Mouse (Mus musculus): Measurements from ENCODE around the gene Hnrnpr. TPM values are rescaled to one million over a fixed set of nuclear protein-coding genes. Genes with fewer than 3 reads are reported as not detected.
A peak's percentile ranks its signal among the peaks of the same experiment; 100 is the strongest.

The Hnrnpr gene
- polyA plus RNA-seq, 1 experiment from 2014 or later: 121 TPM

DNA sequence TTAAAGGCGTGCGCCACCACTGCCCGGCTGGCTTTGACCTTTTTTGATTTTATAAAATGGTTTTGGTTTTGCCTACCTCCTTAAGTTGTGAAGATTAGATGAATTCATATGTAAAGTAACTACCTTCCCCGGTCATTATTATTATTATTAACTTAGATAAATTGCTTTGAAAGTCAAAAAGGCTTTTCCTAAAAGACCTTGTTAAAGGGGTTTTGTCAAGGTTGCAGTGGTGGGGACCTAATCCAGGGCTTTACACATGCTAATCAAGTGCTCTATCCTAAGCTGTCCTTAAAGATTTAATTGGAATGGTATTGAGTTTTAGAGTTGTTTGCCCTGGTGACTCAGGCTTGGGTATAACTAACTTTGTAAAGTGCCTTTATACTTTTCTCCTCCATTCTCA lies 6.9 kb downstream of the Hnrnpr start:
- no peak for DNase-seq (ENCODE audit: low spot score)
- ATAC-seq (replicated peaks; ENCODE audit: low FRiP score, low read depth): no peak
- TF ChIP-seq CTCF (IDR thresholded peaks at IDR 0.05; ENCODE audit: low read depth): no peak
- 87% methylated on average over 4 of the region's 4 CpGs for WGBS
- Histone ChIP-seq H3K9ac (ENCODE audit: low read depth, low read length) (no peak overlapping the region), H3K27ac (no peak overlapping the region), H3K4me1 (replicated peaks; ENCODE audit: insufficient read depth, low read length) (peaks cover 4% of the 10 kb centered on the region; the same call in 1 of the 2 replicates), H3K27me3 (ENCODE audit: insufficient read depth, low read length) (no peaks in the 10 kb centered on the region), H3K9me3 (replicated peaks; ENCODE audit: low read length) (no peaks in the 10 kb centered on the region), H3K4me3 (replicated peaks; ENCODE audit: low read depth, low read length) (no peak overlapping the region), H3K36me3 (ENCODE audit: insufficient read depth, low read length) (peaks cover 33% of the 10 kb centered on the region), H3K4me2 (ENCODE audit: low read length) (no peak overlapping the region)

DNA sequence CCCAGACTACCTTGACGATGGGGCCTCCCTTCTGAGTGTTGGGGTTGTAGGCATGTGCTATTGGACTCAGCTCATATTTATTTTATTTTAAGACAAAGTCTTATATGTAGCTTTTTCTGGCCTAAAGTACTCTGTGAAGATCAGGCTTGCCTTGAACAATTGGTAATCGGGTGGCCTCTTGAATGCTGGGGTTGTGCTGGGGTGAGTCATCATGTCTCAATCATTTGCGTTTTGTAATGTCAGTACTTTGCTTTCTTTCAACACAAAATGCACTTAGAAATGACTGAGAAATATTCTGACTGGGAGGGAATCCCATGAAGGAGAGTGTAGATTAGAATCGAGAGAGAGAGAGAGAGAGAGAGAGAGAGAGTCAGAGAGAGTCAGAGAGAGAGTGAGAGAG lies 9.3 kb downstream of the Hnrnpr start:
- Histone ChIP-seq H3K4me3 (replicated peaks; ENCODE audit: low read depth, low read length) (no peak overlapping the region), H3K4me1 (replicated peaks; ENCODE audit: insufficient read depth, low read length) (no peaks in the 10 kb centered on the region), H3K4me2 (ENCODE audit: low read length) (no peak overlapping the region), H3K9me3 (replicated peaks; ENCODE audit: low read length) (no peaks in the 10 kb centered on the region), H3K36me3 (ENCODE audit: insufficient read depth, low read length) (peaks cover 42% of the 10 kb centered on the region), H3K9ac (ENCODE audit: low read depth, low read length) (no peak overlapping the region), H3K27me3 (ENCODE audit: insufficient read depth, low read length) (no peaks in the 10 kb centered on the region), H3K27ac (no peak overlapping the region)
- no peak for DNase-seq (ENCODE audit: low spot score)
- 79% methylated on average over 4 of the region's 4 CpGs for WGBS
- no peak for TF ChIP-seq CTCF (IDR thresholded peaks at IDR 0.05; ENCODE audit: low read depth)
- ATAC-seq (replicated peaks; ENCODE audit: low FRiP score, low read depth): no peak

DNA sequence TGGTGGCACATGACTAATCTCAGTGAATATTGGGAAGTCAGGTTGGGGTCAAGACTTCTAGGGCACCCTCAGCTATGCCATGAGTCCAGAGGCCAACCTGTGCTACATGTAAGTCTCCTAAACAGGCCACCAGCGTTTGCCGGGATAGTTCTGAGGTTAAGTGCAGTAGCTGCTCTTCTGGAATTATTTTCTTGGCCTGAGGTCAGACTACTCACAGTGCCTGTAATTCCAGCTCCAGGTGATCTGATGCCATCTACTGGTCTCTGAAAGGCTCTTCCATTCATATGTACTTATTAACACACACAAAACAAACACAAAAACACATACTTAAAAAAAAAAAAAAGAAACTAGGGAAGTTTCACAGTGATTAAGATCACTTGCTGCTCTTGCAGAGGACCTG lies 13.5 kb downstream of the Hnrnpr start:
- H3K27ac ChIP-seq: no peak overlapping the region
- H3K9me3 ChIP-seq (replicated peaks; ENCODE audit: low read length): no peaks in the 10 kb centered on the region
- H3K27me3 ChIP-seq (ENCODE audit: insufficient read depth, low read length): no peaks in the 10 kb centered on the region
- peak; percentile 57 for TF ChIP-seq CTCF (IDR thresholded peaks at IDR 0.05; ENCODE audit: low read depth)
- no peaks in the 10 kb centered on the region for H3K4me1 ChIP-seq (replicated peaks; ENCODE audit: insufficient read depth, low read length)
- peaks cover 27% of the 10 kb centered on the region; the same call in 1 of the 2 replicates for H3K36me3 ChIP-seq (ENCODE audit: insufficient read depth, low read length)
- H3K4me3 ChIP-seq (replicated peaks; ENCODE audit: low read depth, low read length): no peak overlapping the region
- WGBS: 27% methylated on average over 2 of the region's 2 CpGs
- H3K9ac ChIP-seq (ENCODE audit: low read depth, low read length): no peak overlapping the region
- H3K4me2 ChIP-seq (ENCODE audit: low read length): no peak overlapping the region
- ATAC-seq (replicated peaks; ENCODE audit: low FRiP score, low read depth) (no peak), DNase-seq (ENCODE audit: low spot score) (peak; percentile 54)

DNA sequence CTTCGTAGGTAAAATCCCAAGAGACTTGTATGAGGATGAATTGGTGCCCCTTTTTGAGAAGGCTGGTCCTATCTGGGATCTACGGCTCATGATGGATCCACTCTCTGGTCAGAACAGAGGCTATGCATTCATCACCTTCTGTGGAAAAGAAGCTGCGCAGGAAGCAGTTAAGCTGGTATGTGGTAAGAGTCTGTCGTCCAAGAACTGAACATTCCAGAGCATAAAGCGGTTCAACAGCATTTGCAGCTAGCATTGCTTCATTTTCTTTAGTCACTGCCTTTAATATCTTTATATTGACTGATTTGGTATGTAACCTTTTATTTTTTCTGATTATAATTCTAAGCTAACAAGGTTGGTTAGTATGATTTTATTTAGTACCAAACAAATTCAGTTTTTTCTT lies 16.5 kb downstream of the Hnrnpr start:
- 81% methylated on average over 5 of the region's 5 CpGs for WGBS
- no peak for DNase-seq (ENCODE audit: low spot score)
- Histone ChIP-seq H3K4me2 (ENCODE audit: low read length) (no peak overlapping the region), H3K4me3 (replicated peaks; ENCODE audit: low read depth, low read length) (no peak overlapping the region), H3K36me3 (ENCODE audit: insufficient read depth, low read length) (peaks cover 24% of the 10 kb centered on the region; the same call in 1 of the 2 replicates), H3K9ac (ENCODE audit: low read depth, low read length) (no peak overlapping the region), H3K9me3 (replicated peaks; ENCODE audit: low read length) (no peaks in the 10 kb centered on the region), H3K4me1 (replicated peaks; ENCODE audit: insufficient read depth, low read length) (no peaks in the 10 kb centered on the region), H3K27ac (no peak overlapping the region), H3K27me3 (ENCODE audit: insufficient read depth, low read length) (no peaks in the 10 kb centered on the region)
- no peak for TF ChIP-seq CTCF (IDR thresholded peaks at IDR 0.05; ENCODE audit: low read depth)
- no peak for ATAC-seq (replicated peaks; ENCODE audit: low FRiP score, low read depth)

DNA sequence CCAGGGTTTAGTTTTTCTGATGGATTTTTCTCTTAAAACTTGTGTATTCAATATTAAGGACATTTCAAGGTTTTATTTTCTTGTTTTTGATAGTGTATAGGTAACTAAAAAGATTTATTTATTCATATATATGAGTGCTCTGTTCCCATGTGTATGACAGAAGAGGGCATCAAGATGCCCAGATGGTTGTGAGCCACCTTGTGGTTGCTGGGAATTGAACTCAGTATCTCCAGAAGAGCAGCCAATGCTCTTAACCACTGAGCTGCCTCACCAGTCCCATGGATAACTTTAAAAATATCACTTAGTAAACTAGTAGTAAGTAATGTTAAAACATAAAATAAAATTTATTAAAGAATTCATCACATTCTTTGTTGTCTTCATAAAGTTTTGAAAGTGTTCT lies 17.4 kb downstream of the Hnrnpr start:
- Histone ChIP-seq H3K27me3 (ENCODE audit: insufficient read depth, low read length) (no peaks in the 10 kb centered on the region), H3K4me3 (replicated peaks; ENCODE audit: low read depth, low read length) (no peak overlapping the region), H3K27ac (no peak overlapping the region), H3K4me2 (ENCODE audit: low read length) (no peak overlapping the region), H3K9me3 (replicated peaks; ENCODE audit: low read length) (no peaks in the 10 kb centered on the region), H3K9ac (ENCODE audit: low read depth, low read length) (no peak overlapping the region), H3K4me1 (replicated peaks; ENCODE audit: insufficient read depth, low read length) (no peaks in the 10 kb centered on the region), H3K36me3 (ENCODE audit: insufficient read depth, low read length) (peaks cover 25% of the 10 kb centered on the region)
- ATAC-seq (replicated peaks; ENCODE audit: low FRiP score, low read depth): no peak
- TF ChIP-seq CTCF (IDR thresholded peaks at IDR 0.05; ENCODE audit: low read depth): peak; percentile 44
- no peak for DNase-seq (ENCODE audit: low spot score)

DNA sequence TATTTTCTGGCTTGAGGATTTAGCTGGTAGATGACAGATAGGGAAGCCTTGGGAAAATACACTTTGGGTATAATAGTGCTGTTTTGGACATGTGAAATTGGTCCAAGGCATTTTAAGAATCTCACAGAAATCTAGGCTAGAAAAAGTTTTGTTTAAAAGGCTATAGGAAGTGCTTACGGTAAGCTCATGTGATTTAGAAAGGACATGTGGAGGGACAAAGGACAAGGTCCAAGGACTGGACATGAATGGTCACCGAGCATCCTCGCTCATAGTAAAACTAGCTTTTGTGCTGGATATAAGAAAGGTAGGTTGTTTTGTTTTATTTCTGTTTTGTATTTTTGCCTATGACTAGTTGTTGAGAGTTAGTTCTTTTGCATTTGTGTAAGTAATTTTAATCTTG lies 21.0 kb downstream of the Hnrnpr start:
- DNase-seq (ENCODE audit: low spot score) (no peak), ATAC-seq (replicated peaks; ENCODE audit: low FRiP score, low read depth) (no peak)
- Histone ChIP-seq H3K4me1 (replicated peaks; ENCODE audit: insufficient read depth, low read length) (no peaks in the 10 kb centered on the region), H3K4me2 (ENCODE audit: low read length) (no peak overlapping the region), H3K27me3 (ENCODE audit: insufficient read depth, low read length) (no peaks in the 10 kb centered on the region), H3K36me3 (ENCODE audit: insufficient read depth, low read length) (peaks cover 39% of the 10 kb centered on the region), H3K9ac (ENCODE audit: low read depth, low read length) (no peak overlapping the region), H3K27ac (no peak overlapping the region), H3K4me3 (replicated peaks; ENCODE audit: low read depth, low read length) (no peak overlapping the region), H3K9me3 (replicated peaks; ENCODE audit: low read length) (no peaks in the 10 kb centered on the region)
- TF ChIP-seq CTCF (IDR thresholded peaks at IDR 0.05; ENCODE audit: low read depth): no peak
- 94% methylated on average over 3 of the region's 3 CpGs for WGBS

DNA sequence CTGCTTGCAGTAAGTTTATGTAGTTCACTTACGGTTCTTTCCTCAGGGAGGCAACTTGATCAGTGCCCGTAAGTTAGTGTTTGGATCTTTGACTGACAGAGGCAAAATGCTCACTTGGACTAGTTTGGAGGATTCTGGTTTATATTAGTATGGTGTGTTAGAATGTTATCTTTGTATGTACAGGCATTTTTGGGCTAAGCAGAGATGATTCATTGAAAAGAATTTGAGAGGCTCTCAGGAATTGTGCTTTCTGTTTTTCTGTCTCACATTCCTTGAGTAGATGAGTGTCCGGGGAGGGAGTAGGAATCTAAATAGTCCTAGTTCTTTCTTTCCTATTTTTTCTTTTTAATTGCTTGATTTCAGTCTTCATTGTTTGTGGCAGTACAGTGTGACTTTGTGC lies 22.4 kb downstream of the Hnrnpr start:
- ATAC-seq (replicated peaks; ENCODE audit: low FRiP score, low read depth): no peak

More for the DNA sequence above, 22.4 kb downstream of the Hnrnpr start:
- WGBS: 86% methylated on average over 3 of the region's 3 CpGs
- Histone ChIP-seq H3K9ac (ENCODE audit: low read depth, low read length) (no peak overlapping the region), H3K4me1 (replicated peaks; ENCODE audit: insufficient read depth, low read length) (no peaks in the 10 kb centered on the region), H3K4me2 (ENCODE audit: low read length) (no peak overlapping the region), H3K36me3 (ENCODE audit: insufficient read depth, low read length) (peaks cover 43% of the 10 kb centered on the region), H3K27me3 (ENCODE audit: insufficient read depth, low read length) (no peaks in the 10 kb centered on the region), H3K4me3 (replicated peaks; ENCODE audit: low read depth, low read length) (no peak overlapping the region), H3K27ac (no peak overlapping the region), H3K9me3 (replicated peaks; ENCODE audit: low read length) (no peaks in the 10 kb centered on the region)
- no peak for DNase-seq (ENCODE audit: low spot score)
- TF ChIP-seq CTCF (IDR thresholded peaks at IDR 0.05; ENCODE audit: low read depth): no peak
